In genomic region chr5:113015236-113016061, GRCm38 (mm10) we compare ENCODE assay signal across 10 mouse cellular contexts. TPM values are rescaled to one million over a fixed set of nuclear protein-coding genes. Genes with fewer than 3 reads are reported as not detected.
DNase-seq lines count a peak whose midpoint lies in the region; ATAC-seq and TF ChIP-seq lines count a peak whose summit lies in the region.
"Had no signal": no experiment of that assay in that cellular context is flagged by ENCODE, and none has a peak within 500 bp of the region (broad histone marks: within the 10 kb centered on the region; RNA-seq: fewer than 3 reads in every experiment).

Gene Grk3 (minus strand): TSS chr5:113015791.

- H3K9me3 ChIP-seq in E14TG2a.4 (ENCODE audit: low read length): no peaks in the 10 kb centered on the region
- no peaks in the 10 kb centered on the region for H3K9me3 ChIP-seq in forebrain, embryonic 13.5 days (replicated peaks)
- no peaks in the 10 kb centered on the region for H3K9me3 ChIP-seq in liver, postnatal 0 days (ENCODE audit: low read length)
- H3K9me3 ChIP-seq in neural tube, embryonic 13.5 days: no peaks in the 10 kb centered on the region

- WGBS in forebrain, embryonic 13.5 days: 5% methylated on average over 36 of the region's 52 CpGs
- 4% methylated on average over 38 of the region's 52 CpGs for WGBS in liver, postnatal 0 days (ENCODE audit: insufficient replicate concordance)
- 4% methylated on average over 50 of the region's 52 CpGs for WGBS in neural tube, embryonic 13.5 days

- intact Hi-C loops in heart, postnatal 14 days (cut with DNase I): loop anchor here (2.0 kb wide), 1 partner anchor 139 kb away; no protein-coding TSS in a partner anchor

- peak within 1 kb of the TSS; percentile 78 for H3K4me3 ChIP-seq in E14TG2a.4 (replicated peaks; ENCODE audit: low read length)
- peak within 1 kb of the TSS; percentile 60 for H3K4me3 ChIP-seq in forebrain, embryonic 13.5 days
- H3K4me3 ChIP-seq in liver, postnatal 0 days (ENCODE audit: low read depth, low read length): peak within 1 kb of the TSS; percentile 61
- peak within 1 kb of the TSS; percentile 58 for H3K4me3 ChIP-seq in neural tube, embryonic 13.5 days
- H3K4me3 ChIP-seq: myocyte had no signal

- no peak within 1 kb of the TSS for H3K27ac ChIP-seq in forebrain, embryonic 13.5 days
- peak within 1 kb of the TSS; percentile 77 for H3K27ac ChIP-seq in liver, postnatal 0 days (ENCODE audit: low read depth)
- H3K27ac ChIP-seq in neural tube, embryonic 13.5 days (replicated peaks): no peak within 1 kb of the TSS; the same call in 1 of the 2 replicates

- H3K4me2 ChIP-seq in forebrain, embryonic 13.5 days: peak within 1 kb of the TSS; percentile 78
- H3K4me2 ChIP-seq in liver, postnatal 0 days (ENCODE audit: low read depth, low read length): peak within 1 kb of the TSS; percentile 76
- H3K4me2 ChIP-seq in neural tube, embryonic 13.5 days: peak within 1 kb of the TSS; percentile 61

- peaks cover 57% of the 10 kb centered on the region for H3K27me3 ChIP-seq in E14TG2a.4 (ENCODE audit: insufficient read depth, low read length)
- peaks cover 23% of the 10 kb centered on the region for H3K27me3 ChIP-seq in forebrain, embryonic 13.5 days
- H3K27me3 ChIP-seq in liver, postnatal 0 days (ENCODE audit: insufficient read depth, low read length): no peaks in the 10 kb centered on the region
- H3K27me3 ChIP-seq in neural tube, embryonic 13.5 days: peaks cover 21% of the 10 kb centered on the region
- H3K27me3 ChIP-seq: CH12.LX had no signal

- TF ChIP-seq CTCF in E14TG2a.4 (conservative IDR thresholded peaks at IDR 0.05; ENCODE audit: low read length): no peak
- TF ChIP-seq CTCF in liver, postnatal 0 days (IDR thresholded peaks at IDR 0.05; ENCODE audit: low read depth): no peak

- H3K36me3 ChIP-seq in E14TG2a.4 (ENCODE audit: insufficient read depth, low read length): no peaks in the 10 kb centered on the region
- H3K36me3 ChIP-seq in forebrain, embryonic 13.5 days (ENCODE audit: poor library complexity, severe bottlenecking): no peaks in the 10 kb centered on the region
- no peaks in the 10 kb centered on the region for H3K36me3 ChIP-seq in liver, postnatal 0 days (replicated peaks; ENCODE audit: insufficient read depth, low read length)
- H3K36me3 ChIP-seq in neural tube, embryonic 13.5 days: no peaks in the 10 kb centered on the region

- ATAC-seq in cerebellum, adult (ENCODE audit: insufficient number of reproducible peaks, low FRiP score, low TSS enrichment): peak; percentile 56
- ATAC-seq in forebrain, embryonic 13.5 days: peak; percentile 73
- peak; percentile 90 for ATAC-seq in liver, postnatal 0 days
- ATAC-seq in neural tube, embryonic 13.5 days (ENCODE audit: low read depth): peak; percentile 84

- DNase-seq in heart, postnatal 14 days: peak; percentile 59 to 73
- peak; percentile 79 to 84 for DNase-seq in kidney, postnatal 4 days
- DNase-seq in liver, postnatal 0 days: peak; percentile 77
- DNase-seq in thymus, postnatal 25 days: peak; percentile 58

- TF ChIP-seq EP300 in liver, postnatal 0 days (IDR thresholded peaks at IDR 0.05; ENCODE audit: low read depth): no peak

- H3K9ac ChIP-seq in forebrain, embryonic 13.5 days: peak within 1 kb of the TSS; percentile 72
- peak within 1 kb of the TSS; percentile 57 for H3K9ac ChIP-seq in liver, postnatal 0 days (replicated peaks)
- peak within 1 kb of the TSS; percentile 72 for H3K9ac ChIP-seq in neural tube, embryonic 13.5 days

- H3K4me1 ChIP-seq in E14TG2a.4 (replicated peaks; ENCODE audit: low read depth, low read length): peaks cover 30% of the 10 kb centered on the region
- peaks cover 11% of the 10 kb centered on the region for H3K4me1 ChIP-seq in forebrain, embryonic 13.5 days
- peaks cover 22% of the 10 kb centered on the region for H3K4me1 ChIP-seq in liver, postnatal 0 days (ENCODE audit: insufficient read depth)
- H3K4me1 ChIP-seq in neural tube, embryonic 13.5 days (replicated peaks): peaks cover 21% of the 10 kb centered on the region

RNA-seq across cellular contexts. Expression of gene Grk3, which starts in this region (rescaled TPM):
- polyA plus RNA-seq in forebrain, embryonic 13.5 days (2015; fragmentation: Nextera tagmentation; extraction: Ambion mirVana): 8.1 and 8.7 TPM in 2 replicates
- 1 to 10 TPM; 8.5 to 9.3 TPM for total RNA-seq in heart, postnatal 14 days (2021)
- 1.9 and 2.1 TPM in 2 replicates for polyA plus RNA-seq in liver, postnatal 0 days (2015; fragmentation: Nextera tagmentation; extraction: Ambion mirVana)
- polyA plus RNA-seq in neural tube, embryonic 13.5 days (2015; fragmentation: Nextera tagmentation; extraction: Ambion mirVana): 11.4 and 12.0 TPM in 2 replicates
- total RNA-seq: CH12.LX had no signal
- polyA plus RNA-seq: myocyte had no signal
